Mouse (Mus musculus) G1E (cell line): ENCODE results near the gene Chst11. TPM values are rescaled to one million over a fixed set of nuclear protein-coding genes. Genes with fewer than 3 reads are reported as not detected.

Source experiments
- ATAC-seq: 2 replicates; pipeline ENCODE4 v1.8.0; 2016; ENCODE audit warnings: mild to moderate bottlenecking; ENCODE audit not compliant: insufficient number of reproducible peaks, poor library complexity, low FRiP score, severe bottlenecking; ENCODE audit errors: extremely low read depth
- DNase-seq: peaks from one replicate; pipeline ENCODE4 v3.0.0; 2012; ENCODE audit warnings: low spot score
- H3K27me3 ChIP-seq: 2 replicates; pipeline ENCODE4 v1.6.1; 2012; ENCODE audit warnings: mild to moderate bottlenecking, low read length, inconsistent platforms; ENCODE audit not compliant: insufficient read depth
- H3K36me3 ChIP-seq: replicated peaks from 2 replicates; pipeline ENCODE3; 2012; ENCODE audit warnings: mild to moderate bottlenecking, inconsistent platforms
- H3K4me1 ChIP-seq: 2 replicates; pipeline ENCODE4 v1.6.1; 2012; ENCODE audit warnings: low read depth, low read length, inconsistent platforms, mixed read lengths; ENCODE audit not compliant: insufficient read depth
- H3K4me3 ChIP-seq: 2 replicates; pipeline ENCODE4 v1.5.1; 2012; ENCODE audit warnings: low read depth, mild to moderate bottlenecking, inconsistent platforms, low read length, moderate library complexity, mixed read lengths
- H3K9me3 ChIP-seq: replicated peaks from 2 replicates; pipeline ENCODE4 v1.6.1; 2012; ENCODE audit warnings: inconsistent platforms
- CTCF ChIP-seq: IDR thresholded peaks from 2 replicates; pipeline ENCODE4 v1.5.1; 2012; ENCODE audit warnings: low read depth, low read length, inconsistent platforms, mixed read lengths
- GATA1 ChIP-seq: IDR thresholded peaks from 2 replicates; pipeline ENCODE4 v1.6.1; 2012; ENCODE audit warnings: borderline replicate concordance, low read length, inconsistent platforms, mixed read lengths
- GATA2 ChIP-seq: IDR thresholded peaks from 2 replicates; pipeline ENCODE4 v1.6.1; 2012; ENCODE audit warnings: low read depth, low read length, inconsistent platforms, borderline replicate concordance
- POLR2AphosphoS5 ChIP-seq: IDR thresholded peaks from 2 replicates; pipeline ENCODE4 v1.6.1; 2012; ENCODE audit warnings: low read depth, low read length, inconsistent platforms; ENCODE audit not compliant: insufficient replicate concordance
- TAL1 ChIP-seq: conservative IDR thresholded peaks from 2 replicates; pipeline ENCODE4 v1.6.1; 2012; ENCODE audit warnings: low read depth, low read length, inconsistent platforms, mixed read lengths
- polyA plus RNA-seq: library from polyadenylated mRNA; stranded (reverse); fragments of >175 nt; gene quantifications from 2 replicates; pipeline ENCODE4 v1.2.3, GENCODE M21; 2012
- total RNA-seq, 2 experiments: library from RNA; stranded (forward) in 1 of 2; stranded (reverse) in 1 of 2; fragments of 200-1000 nt in 1 of 2; fragments of >200 nt in 1 of 2; fragmentation: Nextera tagmentation in 1 of 2; gene quantifications; 2 replicates each; pipeline ENCODE4 v1.2.3; 2014 to 2017

Gene Chst11
- total and polyA plus RNA-seq, 3 experiments = 15.6 to 44.6 (median 38.2) TPM

GRCm38 (mm10) chr10:83183634-83184479 is 198.6 kb downstream of the Chst11 start:
- peaks cover 76% of the 10 kb centered on the region for H3K36me3 ChIP-seq
- H3K27me3 ChIP-seq = no peaks in the 10 kb centered on the region
- DNase-seq (peak; percentile 21), ATAC-seq (peak; percentile 25; the same call in 1 of the 2 replicates)
- H3K4me3 ChIP-seq = no peak overlapping the region
- H3K4me1 ChIP-seq = peaks cover 38% of the 10 kb centered on the region
- peaks cover 5% of the 10 kb centered on the region; the same call in 1 of the 2 replicates for H3K9me3 ChIP-seq
- no peak for TF ChIP-seq POLR2AphosphoS5
- TF ChIP-seq CTCF = no peak
- no peak for TF ChIP-seq TAL1
- no peak for TF ChIP-seq GATA1
- TF ChIP-seq GATA2 = no peak

GRCm38 (mm10) chr10:83184480-83185069 is 199.3 kb downstream of the Chst11 start:
- no peak overlapping the region for H3K4me3 ChIP-seq

DNA sequence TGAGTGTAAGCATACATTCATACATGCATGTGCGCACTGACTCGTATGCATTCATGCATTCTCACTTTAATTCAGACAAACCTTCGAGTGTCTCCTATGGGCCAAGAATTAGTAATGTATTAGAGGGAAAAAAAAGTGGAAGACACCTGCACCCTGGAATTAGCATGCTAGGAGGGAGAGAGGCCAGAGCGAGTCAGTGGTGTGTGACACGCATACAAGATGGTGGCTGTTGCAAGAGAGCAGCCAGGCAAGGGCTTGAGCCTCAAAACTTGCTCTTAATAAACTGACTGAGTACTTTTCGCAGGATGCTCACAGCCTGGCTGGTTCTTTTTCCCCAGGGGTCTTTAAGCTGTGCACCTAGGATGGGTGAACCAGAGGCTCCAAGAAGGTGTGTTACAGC is 199.8 kb downstream of the Chst11 start:
- Histone ChIP-seq H3K9me3 (no peaks in the 10 kb centered on the region), H3K4me3 (no peak overlapping the region)
- ATAC-seq = no peak

More at GRCm38 (mm10) chr10:83184480-83185069, 199.3 kb downstream of the Chst11 start:
- Histone ChIP-seq H3K27me3 (no peaks in the 10 kb centered on the region), H3K4me1 (peaks cover 38% of the 10 kb centered on the region), H3K36me3 (peaks cover 74% of the 10 kb centered on the region), H3K9me3 (no peaks in the 10 kb centered on the region)
- DNase-seq (no peak), ATAC-seq (no peak)
- TF ChIP-seq TAL1 (no peak), POLR2AphosphoS5 (no peak), GATA1 (no peak), GATA2 (no peak)

DNA sequence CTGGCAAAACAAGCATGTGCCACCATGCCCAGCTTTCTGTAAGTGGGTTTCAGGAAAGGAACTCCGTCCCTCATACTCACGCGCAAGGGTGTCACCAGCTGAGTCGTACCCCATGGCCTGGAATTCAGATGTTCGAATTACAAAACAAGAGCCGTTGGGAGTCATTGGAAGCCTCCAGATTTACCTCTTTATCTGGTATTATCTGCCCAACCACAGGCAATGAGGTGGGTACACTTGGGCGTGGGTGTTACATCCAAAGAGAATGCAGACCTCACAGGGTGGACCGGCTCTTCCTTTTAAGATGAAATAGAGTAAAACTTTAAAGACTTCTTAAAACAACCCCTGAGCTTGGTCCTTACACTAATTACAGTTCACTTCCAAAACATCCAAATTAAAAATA is 200.9 kb downstream of the Chst11 start:
- DNase-seq (no peak), ATAC-seq (no peak)
- Histone ChIP-seq H3K4me1 (peaks cover 38% of the 10 kb centered on the region), H3K9me3 (no peaks in the 10 kb centered on the region), H3K36me3 (peaks cover 76% of the 10 kb centered on the region), H3K27me3 (no peaks in the 10 kb centered on the region), H3K4me3 (no peak overlapping the region)
- TF ChIP-seq TAL1 (no peak), CTCF (no peak), POLR2AphosphoS5 (no peak), GATA2 (no peak), GATA1 (no peak)

More for the DNA sequence above, 199.8 kb downstream of the Chst11 start:
- no peak for DNase-seq
- no peak for TF ChIP-seq GATA1
- TF ChIP-seq GATA2 = no peak
- TF ChIP-seq CTCF = no peak
- TF ChIP-seq TAL1 = no peak
- TF ChIP-seq POLR2AphosphoS5 = no peak
- no peaks in the 10 kb centered on the region for H3K27me3 ChIP-seq
- H3K36me3 ChIP-seq = peaks cover 72% of the 10 kb centered on the region
- peaks cover 38% of the 10 kb centered on the region for H3K4me1 ChIP-seq

DNA sequence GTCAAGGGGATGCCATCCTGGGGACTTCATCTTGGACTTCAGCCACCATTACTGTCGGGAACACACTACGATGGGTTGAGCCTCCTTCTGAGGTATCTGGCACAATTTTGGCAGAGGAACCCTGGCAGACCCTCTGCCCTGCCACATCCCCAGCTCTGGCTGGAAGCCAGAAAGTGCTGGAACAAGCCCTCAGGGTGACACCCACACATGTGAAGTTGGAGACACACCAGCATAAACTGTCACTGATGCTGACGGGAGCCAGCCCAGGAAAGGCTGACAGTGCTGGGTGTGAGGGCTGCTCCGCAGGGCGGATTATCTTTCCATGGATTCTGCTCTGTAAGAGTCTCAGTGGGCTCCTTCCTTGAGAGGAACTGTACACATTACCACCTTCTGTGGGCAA is 201.7 kb downstream of the Chst11 start:
- ATAC-seq = no peak
- TF ChIP-seq GATA2 = no peak
- Histone ChIP-seq H3K4me3 (no peak overlapping the region), H3K27me3 (no peaks in the 10 kb centered on the region), H3K9me3 (no peaks in the 10 kb centered on the region), H3K36me3 (peaks cover 78% of the 10 kb centered on the region), H3K4me1 (peaks cover 34% of the 10 kb centered on the region)
- DNase-seq = no peak

DNA sequence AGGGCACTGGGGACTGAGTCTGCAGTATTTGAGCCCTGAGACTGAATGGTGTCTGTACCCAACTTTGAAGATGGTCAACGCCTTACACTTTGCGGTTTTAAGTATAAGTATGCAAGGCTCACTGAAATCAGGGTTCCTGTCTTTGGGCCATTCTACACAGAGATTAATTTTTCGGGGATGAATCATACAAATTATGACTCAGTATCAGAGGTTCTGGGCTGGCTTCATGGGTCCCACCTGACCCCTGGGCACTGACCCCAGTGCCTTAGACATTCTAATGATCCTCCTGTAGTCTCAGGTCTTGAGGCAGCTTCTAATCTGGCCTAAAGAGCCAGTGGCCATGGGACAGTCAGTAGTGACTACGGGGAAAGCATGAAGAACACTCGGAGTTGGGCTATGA is 203.8 kb downstream of the Chst11 start:
- H3K36me3 ChIP-seq = peaks cover 78% of the 10 kb centered on the region
- no peak for TF ChIP-seq GATA1
- ATAC-seq = no peak
- H3K4me3 ChIP-seq = no peak overlapping the region
- H3K9me3 ChIP-seq = no peaks in the 10 kb centered on the region
- DNase-seq = no peak
- H3K27me3 ChIP-seq = no peaks in the 10 kb centered on the region
- peaks cover 23% of the 10 kb centered on the region for H3K4me1 ChIP-seq
